Mouse (Mus musculus): ENCODE results near the gene Gmnn.

DNA sequence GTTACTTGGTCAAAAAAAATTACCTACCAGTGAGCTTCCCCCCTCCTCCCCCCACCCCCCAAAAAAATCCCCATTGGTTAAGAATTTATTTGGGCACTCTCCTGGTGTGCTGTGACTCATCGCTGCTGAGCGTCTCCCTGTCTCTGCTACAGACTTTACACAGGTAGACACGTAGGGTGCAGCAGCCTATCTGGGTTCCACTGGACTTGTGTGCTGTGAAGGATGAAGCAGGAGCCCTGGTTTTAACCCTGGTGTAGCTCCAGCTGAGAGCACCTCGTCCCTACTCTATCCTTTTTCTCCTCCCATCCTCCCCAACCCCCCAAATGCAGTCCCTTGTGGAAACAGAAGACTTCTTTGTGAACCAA, 37.3 kb downstream of the Gmnn start:
- TF ChIP-seq CTCF (IDR thresholded peaks at IDR 0.05; ENCODE audit: borderline replicate concordance, insufficient read depth, low read depth, low read length) (no peak), POLR2A (IDR thresholded peaks at IDR 0.05; ENCODE audit: borderline replicate concordance, insufficient read depth, low read length) (no peak)
